8 mouse cellular contexts compared by ENCODE assay signal in the genomic region with DNA sequence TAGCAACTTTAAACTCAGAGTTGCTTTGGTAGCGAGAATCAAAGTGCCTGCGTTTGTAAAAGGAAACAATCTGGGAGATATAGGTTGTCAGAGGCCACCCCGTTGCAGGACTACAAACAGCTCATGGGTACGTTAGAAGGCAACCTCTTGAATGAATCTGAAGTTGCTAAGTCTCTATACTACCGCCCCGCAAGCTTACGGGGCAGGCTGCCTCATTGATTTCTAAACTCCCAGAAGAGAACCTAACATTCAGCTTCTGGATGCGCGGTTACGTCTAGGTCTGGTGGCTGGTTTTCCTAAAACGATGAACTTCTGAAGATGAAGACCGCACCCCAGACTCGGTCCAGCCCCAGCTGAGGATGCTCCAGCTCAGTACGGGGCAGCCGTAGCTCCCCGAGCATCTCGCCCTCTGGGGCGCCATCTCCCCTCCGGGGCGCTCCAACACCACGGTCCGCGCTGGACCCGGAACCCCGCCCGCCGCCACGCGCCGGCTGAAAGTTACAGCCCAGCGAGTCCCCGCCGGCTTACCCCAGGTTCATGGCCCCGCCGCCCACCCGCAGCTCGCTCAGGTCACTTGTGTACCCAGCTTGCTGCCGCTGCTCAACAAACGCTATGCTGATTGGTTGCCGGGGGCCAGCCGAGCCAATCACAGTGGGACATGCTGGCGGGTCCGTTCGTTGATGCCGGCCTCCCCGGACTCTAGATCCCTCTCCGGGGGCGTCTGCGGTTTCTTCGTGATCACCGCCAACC. TPM values are rescaled to one million over a fixed set of nuclear protein-coding genes. Genes with fewer than 3 reads are reported as not detected.
DNase-seq lines count a peak whose midpoint lies in the region; ATAC-seq and TF ChIP-seq lines count a peak whose summit lies in the region.

A gene (minus strand): TSS at position 567 of the 750 bp plus-strand sequence.

- DNase-seq in A20 (ENCODE audit: low read depth, low spot score) = peak; percentile 98
- DNase-seq in heart, embryonic 10.5 days (ENCODE audit: low spot score) = peak; percentile 98
- DNase-seq in liver = peak; percentile 95
- peak; percentile 93 to 96 for DNase-seq in spleen, postnatal 4 days (ENCODE audit: low spot score in 2 of 2)

- H3K4me1 ChIP-seq in bone marrow macrophage, adult 2 months (ENCODE audit: control insufficient read depth, insufficient read depth, low read length) = peaks cover 4% of the 10 kb centered on the region
- no peaks in the 10 kb centered on the region for H3K4me1 ChIP-seq in embryonic fibroblast, embryonic 13.5 days (ENCODE audit: control insufficient read depth, insufficient read depth, low read length)
- peaks cover 11% of the 10 kb centered on the region; the same call in 1 of the 2 replicates for H3K4me1 ChIP-seq in heart, embryonic 10.5 days
- peaks cover 11% of the 10 kb centered on the region; the same call in 1 of the 2 replicates for H3K4me1 ChIP-seq in kidney, embryonic 15.5 days

- WGBS in heart, embryonic 10.5 days = under 1% methylated on average over 51 of the region's 51 CpGs
- under 1% methylated on average over 51 of the region's 51 CpGs for WGBS in kidney, embryonic 15.5 days

- ATAC-seq in kidney, embryonic 15.5 days (replicated peaks; ENCODE audit: low FRiP score) = peak; percentile 98
- ATAC-seq in monocyte, adult 5-6 weeks (replicated peaks; ENCODE audit: insufficient number of reproducible peaks, low FRiP score, low TSS enrichment, poor library complexity, severe bottlenecking) = peak; percentile 94

- H3K27me3 ChIP-seq in heart, embryonic 10.5 days (ENCODE audit: insufficient read depth, poor library complexity, severe bottlenecking) = no peaks in the 10 kb centered on the region
- H3K27me3 ChIP-seq in kidney, embryonic 15.5 days = no peaks in the 10 kb centered on the region

- no peaks in the 10 kb centered on the region for H3K9me3 ChIP-seq in heart, embryonic 10.5 days
- H3K9me3 ChIP-seq in kidney, embryonic 15.5 days (replicated peaks) = no peaks in the 10 kb centered on the region

- H3K4me2 ChIP-seq in kidney, embryonic 15.5 days = peak within 1 kb of the TSS; percentile 58

- peak within 1 kb of the TSS; percentile 65 for H3K9ac ChIP-seq in kidney, embryonic 15.5 days

- no peak for TF ChIP-seq POLR2A in bone marrow macrophage, adult 2 months (IDR thresholded peaks at IDR 0.05; ENCODE audit: borderline replicate concordance, low read depth, low read length)
- TF ChIP-seq POLR2A in embryonic fibroblast, embryonic 13.5 days (IDR thresholded peaks at IDR 0.05; ENCODE audit: low read depth, low read length) = peak; percentile 66

- H3K27ac ChIP-seq in bone marrow macrophage, adult 2 months (ENCODE audit: insufficient read depth, low read depth, low read length) = no peak within 1 kb of the TSS
- peak within 1 kb of the TSS; percentile 51 for H3K27ac ChIP-seq in embryonic fibroblast, embryonic 13.5 days (ENCODE audit: insufficient read depth, low read length)
- H3K27ac ChIP-seq in heart, embryonic 10.5 days = peak within 1 kb of the TSS; percentile 93
- peak within 1 kb of the TSS; percentile 66 for H3K27ac ChIP-seq in kidney, embryonic 15.5 days

- H3K4me3 ChIP-seq in bone marrow macrophage, adult 2 months (ENCODE audit: insufficient read depth, low read length) = peak within 1 kb of the TSS; percentile 90
- H3K4me3 ChIP-seq in embryonic fibroblast, embryonic 13.5 days (ENCODE audit: insufficient read depth, low read length) = peak within 1 kb of the TSS; percentile 94
- peak within 1 kb of the TSS; percentile 84 for H3K4me3 ChIP-seq in heart, embryonic 10.5 days
- peak within 1 kb of the TSS; percentile 66 for H3K4me3 ChIP-seq in kidney, embryonic 15.5 days (replicated peaks)

- no peak for TF ChIP-seq CTCF in bone marrow macrophage, adult 2 months (IDR thresholded peaks at IDR 0.05; ENCODE audit: low read depth, low read length)
- no peak for TF ChIP-seq CTCF in embryonic fibroblast, embryonic 13.5 days (IDR thresholded peaks at IDR 0.05; ENCODE audit: borderline replicate concordance, insufficient read depth, low read length)

- H3K36me3 ChIP-seq in heart, embryonic 10.5 days = peaks cover 17% of the 10 kb centered on the region; the same call in 1 of the 2 replicates
- peaks cover 7% of the 10 kb centered on the region; the same call in 1 of the 2 replicates for H3K36me3 ChIP-seq in kidney, embryonic 15.5 days

RNA-seq across cellular contexts. Expression of the gene that starts here (rescaled TPM):
- 8.4 and 11.3 TPM in 2 replicates for polyA plus RNA-seq in bone marrow macrophage, adult 2 months (2012; ENCODE audit: insufficient read depth, insufficient read length, missing spikeins)
- 16.2 and 18.6 TPM in 2 replicates for polyA plus RNA-seq in embryonic fibroblast, embryonic 13.5 days (2011; ENCODE audit: insufficient read length, low read depth, missing spikeins)
- 9.2 and 13.5 TPM in 2 replicates for polyA plus RNA-seq in heart, embryonic 10.5 days (2016; fragmentation: Nextera tagmentation; extraction: Ambion mirVana)
- 10.1 and 11.7 TPM in 2 replicates for polyA plus RNA-seq in kidney, embryonic 15.5 days (2015; fragmentation: Nextera tagmentation; extraction: Ambion mirVana)
- 13.1 to 24.7 TPM (median 14.8 TPM) in 3 replicates for total RNA-seq in monocyte, adult 5-6 weeks (2017)
